Mouse (Mus musculus) heart, adult 2 months (tissue): ENCODE measurements at regions not wholly inside any gene's neighbourhood (a gene's known extent, or its start where the extent isn't known, plus 50 kb on each side); places are given as distances from the start of the nearest gene placed in this dataset.

Experiments
- DNase-seq, 2 experiments: peaks; one replicate each; pipeline ENCODE4 v3.0.0; 2021
- H3K27ac ChIP-seq: fragments of 200-600 bp; 2 replicates; pipeline ENCODE4 v1.8.1; 2022
- H3K27me3 ChIP-seq: fragments of 200-500 bp; 2 replicates; pipeline ENCODE4 v1.6.1; 2012; ENCODE audit warnings: mild to moderate bottlenecking, low read length, inconsistent platforms, mixed read lengths; ENCODE audit not compliant: control insufficient read depth, insufficient read depth
- H3K36me3 ChIP-seq: fragments of 200-500 bp; 2 replicates; pipeline ENCODE4 v1.6.1; 2012; ENCODE audit warnings: low read length, inconsistent platforms; ENCODE audit not compliant: control insufficient read depth, insufficient read depth
- H3K4me1 ChIP-seq: fragments of 200-500 bp; 2 replicates; pipeline ENCODE4 v1.6.1; 2011; ENCODE audit warnings: low read length; ENCODE audit not compliant: control insufficient read depth, insufficient read depth
- H3K4me3 ChIP-seq: fragments of 200-600 bp; 2 replicates; pipeline ENCODE4 v1.8.1; 2022
- H3K79me2 ChIP-seq: fragments of 200-500 bp; replicated peaks from 2 replicates; pipeline ENCODE4 v1.6.1; 2012; ENCODE audit warnings: mild to moderate bottlenecking, inconsistent platforms, low read length, moderate library complexity, mixed read lengths; ENCODE audit not compliant: control insufficient read depth, insufficient read depth
- H3K9ac ChIP-seq: fragments of 200-500 bp; 2 replicates; pipeline ENCODE4 v1.6.1; 2012; ENCODE audit warnings: low read depth, mild to moderate bottlenecking, control low read depth, inconsistent platforms, low read length, mixed read lengths
- CTCF ChIP-seq: fragments of 200-600 bp; IDR thresholded peaks from 2 replicates; pipeline ENCODE4 v1.8.1; 2022; ENCODE audit warnings: antibody characterized with exemption, mild to moderate bottlenecking, moderate library complexity
- EP300 ChIP-seq: fragments of 200-500 bp; IDR thresholded peaks from 2 replicates; pipeline ENCODE4 v1.6.1; 2011; ENCODE audit warnings: low read depth, low read length, control low read depth; ENCODE audit not compliant: insufficient read depth
- WGBS: fragments of 180-500 bp; shearing (Covaris S2); methylation state at CpG from one replicate; pipeline ENCODE4 v1.1.7; 2018; 5-methylcytosine and 5-hydroxymethylcytosine counted together
- intact Hi-C: fragments of 180-260 bp; cut with DNase I; formaldehyde crosslinking; loops from one replicate; pipeline ENCODE4 v1.15.1; 2025

GRCm38 (mm10) chr6:117790581-117790980, 50.4 kb upstream of the Zfp637 start:
- DNase-seq: no peak
- Histone ChIP-seq H3K27me3 (no peaks in the 10 kb centered on the region), H3K36me3 (no peaks in the 10 kb centered on the region), H3K27ac (no peak overlapping the region), H3K4me1 (peaks cover 3% of the 10 kb centered on the region; the same call in 1 of the 2 replicates), H3K4me3 (no peak overlapping the region), H3K9ac (no peak overlapping the region), H3K79me2 (no peaks in the 10 kb centered on the region)
- TF ChIP-seq CTCF (no peak), EP300 (no peak)
- intact Hi-C loops: no loop called here
- 94% methylated on average over 6 of the region's 6 CpGs for WGBS
